Mouse (Mus musculus): ENCODE data around the gene Qrfp. TPM values are rescaled to one million over a fixed set of nuclear protein-coding genes. Genes with fewer than 3 reads are reported as not detected.

The Qrfp gene
- polyA plus RNA-seq, 1 experiment = 0.74 TPM

DNA sequence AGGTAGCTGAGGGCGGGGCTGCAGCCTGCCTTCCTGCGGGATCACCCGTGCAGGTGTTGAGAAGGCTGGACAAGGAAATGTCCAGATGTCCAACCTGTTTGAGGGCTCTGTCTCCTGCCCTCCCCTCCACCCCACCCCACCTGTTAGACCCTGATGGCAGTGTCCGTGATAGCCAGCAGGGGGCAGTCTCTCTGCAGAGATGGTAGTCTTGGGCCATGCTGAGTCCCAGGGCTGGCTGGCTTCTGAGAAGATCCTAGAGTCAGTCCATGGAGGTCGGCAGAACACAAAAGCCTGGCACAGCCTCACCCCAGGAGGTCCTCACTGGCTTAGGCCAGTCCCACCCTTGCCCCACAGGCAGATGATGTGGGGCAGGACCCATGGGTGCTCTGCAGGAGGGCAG lies 5.0 kb upstream of the Qrfp start:
- no peak for DNase-seq (ENCODE audit: low read depth)

DNA sequence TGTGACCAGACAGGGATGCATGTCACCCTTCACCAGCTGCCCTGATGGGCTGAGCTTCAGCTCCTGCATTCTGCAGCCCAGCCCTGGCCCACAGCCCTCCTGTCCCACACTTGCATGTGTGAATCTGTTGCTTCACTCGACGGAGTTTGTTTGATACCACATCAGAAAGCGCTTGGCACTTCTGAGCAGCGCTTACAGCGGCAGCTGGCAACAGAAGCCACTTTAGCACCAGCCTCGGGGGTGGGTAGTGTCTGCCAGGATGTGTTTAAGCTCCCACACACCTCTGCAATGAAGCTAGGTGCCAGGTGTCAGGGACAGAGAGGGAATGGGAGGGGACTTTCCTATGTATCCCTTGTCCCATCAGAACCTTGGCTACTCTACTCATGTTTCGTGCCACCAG lies 4.3 kb upstream of the Qrfp start:
- DNase-seq (ENCODE audit: low read depth) = peak; percentile 58

DNA sequence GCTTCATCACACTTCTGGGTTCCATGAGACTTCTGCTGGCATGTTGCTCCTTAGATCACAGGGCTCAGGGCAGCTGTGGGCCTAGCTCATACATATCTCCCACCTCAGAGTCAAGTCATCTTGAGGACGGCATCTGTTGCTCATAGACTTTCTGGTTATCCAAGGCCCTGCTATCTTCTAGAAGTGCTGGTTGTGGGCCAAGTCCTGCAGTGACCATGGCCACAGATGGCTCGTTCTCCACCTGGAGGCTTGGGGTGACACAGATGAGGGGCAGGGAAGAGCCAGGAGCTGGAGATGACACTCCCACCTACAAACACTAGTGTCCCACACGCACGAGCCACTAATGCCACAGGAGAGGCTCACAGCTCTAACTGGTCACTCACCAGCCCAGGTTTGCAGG lies 3.3 kb upstream of the Qrfp start:
- no peak for DNase-seq (ENCODE audit: low read depth)

- DNase-seq (ENCODE audit: low read depth) = no peak
Measured at GRCm38 (mm10) chr2:31811086-31811958, 942 bp upstream of the Qrfp start.

- no peak for DNase-seq (ENCODE audit: low read depth)
Measured at GRCm38 (mm10) chr2:31809358-31809740, 1.0 kb downstream of the Qrfp start.

DNA sequence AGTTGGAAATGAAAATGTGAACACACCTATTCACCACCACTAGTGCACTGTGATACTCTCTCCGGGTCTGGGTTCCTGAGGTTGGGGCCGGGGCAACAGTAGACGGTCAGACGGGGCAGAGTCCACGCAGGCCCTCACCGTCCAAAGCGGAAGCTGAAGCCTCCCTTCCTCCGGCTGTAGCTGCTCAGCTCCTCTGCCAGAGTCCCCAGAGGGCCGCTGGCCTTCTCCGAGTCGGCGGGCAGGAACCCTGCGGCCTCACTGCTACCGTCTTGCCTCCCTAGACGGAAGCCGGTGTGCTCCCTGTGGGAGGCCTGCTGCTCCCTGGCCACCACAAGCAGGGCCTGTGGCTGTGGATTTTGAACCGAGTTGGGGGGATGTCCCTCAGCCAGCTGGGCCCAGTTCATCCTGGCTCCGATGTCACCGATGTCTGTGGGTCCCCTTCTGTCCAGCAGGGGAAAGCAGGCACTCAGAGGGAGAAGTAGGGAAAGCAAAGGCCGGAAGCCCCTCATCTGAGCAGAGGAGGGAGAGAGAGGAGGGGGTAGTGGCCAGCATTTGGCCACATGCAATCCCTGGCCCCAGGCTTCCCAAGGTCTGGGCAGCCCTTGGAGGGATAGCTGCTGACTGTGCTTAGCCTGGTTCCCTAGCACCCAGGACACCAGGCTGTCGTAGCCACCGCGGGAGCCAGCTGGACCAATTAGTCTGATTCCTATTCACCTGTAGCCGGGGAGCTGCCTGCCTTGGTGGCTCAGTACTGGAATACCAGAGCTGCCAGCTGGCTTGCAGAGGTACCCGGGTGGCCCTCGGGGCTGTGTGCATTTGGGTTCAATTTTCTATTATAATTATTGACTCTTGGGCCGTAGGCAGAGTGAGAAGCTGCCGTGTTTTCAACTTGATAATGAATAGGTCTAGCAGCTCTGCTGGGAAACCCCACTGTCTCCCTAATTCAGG lies 1.7 kb downstream of the Qrfp start:
- no peak for DNase-seq (ENCODE audit: low read depth)

DNA sequence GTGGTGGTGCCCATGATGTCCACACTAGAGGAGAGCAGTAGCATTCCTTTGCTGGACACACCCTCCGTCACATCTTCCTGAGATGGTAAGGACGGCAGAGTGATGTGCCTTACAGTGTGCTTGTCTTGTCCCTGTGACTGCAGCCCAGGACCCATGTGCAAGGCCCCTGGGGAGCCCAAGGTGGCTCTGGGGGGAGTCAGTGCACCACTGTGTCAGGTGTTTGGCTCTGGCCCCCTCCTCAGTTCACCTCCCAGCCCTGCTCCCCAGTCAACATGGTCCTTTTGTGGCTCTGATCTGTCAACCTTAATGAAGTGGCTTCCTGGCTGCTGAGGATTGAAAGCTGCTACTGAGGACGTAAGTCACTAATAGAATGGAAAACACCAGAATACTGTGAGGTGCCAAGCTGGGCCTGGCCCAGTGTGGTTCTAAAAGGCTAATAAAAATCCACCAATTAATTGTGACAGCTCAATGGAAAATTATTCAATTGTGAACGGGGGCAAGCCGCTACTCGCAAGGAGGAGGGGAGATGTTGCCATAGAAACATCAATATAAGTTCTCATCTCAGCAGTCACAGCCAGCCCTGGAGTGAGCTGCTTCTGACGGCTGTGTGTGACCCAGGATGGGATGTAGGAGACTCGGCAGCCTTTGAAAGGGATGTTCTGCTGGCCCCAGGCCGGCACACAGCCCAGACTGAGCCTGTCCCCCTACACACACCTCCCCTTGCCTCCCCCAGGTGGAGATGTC lies 3.6 kb downstream of the Qrfp start:
- no peak for DNase-seq (ENCODE audit: low read depth)

DNA sequence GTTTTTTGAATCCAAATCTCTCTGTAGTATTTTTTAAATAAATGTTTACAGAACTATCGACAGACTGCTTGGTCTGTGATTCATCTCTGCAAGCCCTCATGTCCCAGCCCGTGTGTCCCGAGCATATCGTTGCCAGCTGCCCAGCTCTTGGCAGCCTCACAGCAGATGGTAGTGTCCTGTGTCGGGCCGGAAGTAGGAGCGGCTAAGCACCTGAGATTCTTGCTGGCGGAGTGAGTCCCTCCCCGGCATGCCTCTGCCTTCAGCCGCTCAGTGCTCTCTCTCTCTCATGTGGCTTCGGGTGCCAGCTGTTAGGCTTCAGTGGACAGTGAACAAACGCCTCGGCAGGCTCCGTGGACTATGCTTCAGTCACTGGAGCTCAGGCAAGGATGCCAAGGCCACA lies 6.9 kb downstream of the Qrfp start:
- DNase-seq (ENCODE audit: low read depth) = no peak

- DNase-seq (ENCODE audit: low read depth) = no peak
Measured at GRCm38 (mm10) chr2:31802811-31803210, 7.6 kb downstream of the Qrfp start.

GRCm38 (mm10) chr2:31801416-31801815 lies 9.0 kb downstream of the Qrfp start:
- DNase-seq (ENCODE audit: low read depth) = no peak

GRCm38 (mm10) chr2:31796943-31797342 lies 13.4 kb downstream of the Qrfp start:
- DNase-seq (ENCODE audit: low read depth) = no peak

- DNase-seq (ENCODE audit: low read depth) = no peak
Measured at GRCm38 (mm10) chr2:31792611-31793010, 17.8 kb downstream of the Qrfp start.

DNA sequence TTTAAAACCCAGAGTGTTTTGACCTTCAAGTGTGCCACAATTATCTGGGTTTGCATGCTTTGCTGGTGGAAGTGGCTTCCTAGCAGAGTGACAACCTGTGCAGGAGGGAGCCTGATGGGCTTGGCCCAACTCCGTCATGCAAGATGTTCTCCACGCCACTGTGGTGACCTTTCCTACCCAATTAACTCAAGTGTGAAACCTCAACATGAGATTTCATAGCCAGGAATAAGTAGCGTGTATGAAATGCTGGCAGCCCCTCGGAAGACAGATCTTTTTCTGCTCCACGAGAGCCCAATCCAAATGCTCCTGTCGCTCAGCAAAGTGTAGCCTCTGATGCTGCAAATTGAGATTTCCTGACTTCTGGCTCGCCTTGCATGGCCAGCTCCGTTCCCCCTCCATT lies 19.1 kb downstream of the Qrfp start:
- DNase-seq (ENCODE audit: low read depth) = no peak

- no peak for DNase-seq (ENCODE audit: low read depth)
Measured at GRCm38 (mm10) chr2:31790728-31791251, 19.6 kb downstream of the Qrfp start.

DNA sequence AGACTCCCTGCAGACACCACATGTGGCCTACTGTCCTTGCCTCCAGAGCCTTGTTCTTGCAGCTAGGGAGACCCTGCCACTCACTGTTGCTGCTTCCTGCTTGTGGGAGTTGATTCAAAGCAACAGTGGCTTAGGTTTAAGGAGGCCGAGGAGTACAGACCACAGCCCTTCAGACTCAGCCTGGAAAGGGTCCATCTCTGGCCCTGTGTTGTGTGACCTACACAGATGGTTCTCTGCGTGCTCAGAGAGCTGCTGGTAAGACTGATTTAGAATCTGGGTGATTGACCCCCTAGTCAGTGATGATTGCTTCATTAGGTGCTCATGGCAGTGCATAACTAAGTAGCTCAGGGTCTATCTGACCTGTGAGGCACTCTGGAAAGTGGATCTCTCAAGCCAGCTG lies 21.2 kb downstream of the Qrfp start:
- no peak for DNase-seq (ENCODE audit: low read depth)

- no peak for DNase-seq (ENCODE audit: low read depth)
Measured at GRCm38 (mm10) chr2:31788227-31788626, 22.2 kb downstream of the Qrfp start.

DNA sequence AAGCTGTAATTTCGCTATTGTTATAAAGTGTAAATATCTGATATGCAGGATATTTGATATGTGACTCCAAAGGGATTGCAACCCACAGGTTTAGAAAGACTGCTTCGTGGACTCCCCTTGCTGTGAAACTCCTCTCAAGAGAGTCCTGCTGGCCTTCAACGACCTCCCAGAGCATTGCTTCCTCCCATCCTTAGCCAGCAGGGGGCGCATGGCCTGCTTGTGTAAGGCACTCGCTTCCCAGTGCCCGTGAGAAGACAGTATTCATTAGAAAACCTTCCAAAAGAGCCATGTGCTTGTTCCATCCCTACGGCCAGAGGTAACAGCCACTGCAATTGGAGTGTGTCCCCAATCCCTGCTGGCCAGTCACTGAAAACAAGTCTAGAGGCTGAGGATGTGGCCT lies 23.4 kb downstream of the Qrfp start:
- DNase-seq (ENCODE audit: low read depth) = no peak

GRCm38 (mm10) chr2:31785074-31785473 lies 25.3 kb downstream of the Qrfp start:
- no peak for DNase-seq (ENCODE audit: low read depth)

DNA sequence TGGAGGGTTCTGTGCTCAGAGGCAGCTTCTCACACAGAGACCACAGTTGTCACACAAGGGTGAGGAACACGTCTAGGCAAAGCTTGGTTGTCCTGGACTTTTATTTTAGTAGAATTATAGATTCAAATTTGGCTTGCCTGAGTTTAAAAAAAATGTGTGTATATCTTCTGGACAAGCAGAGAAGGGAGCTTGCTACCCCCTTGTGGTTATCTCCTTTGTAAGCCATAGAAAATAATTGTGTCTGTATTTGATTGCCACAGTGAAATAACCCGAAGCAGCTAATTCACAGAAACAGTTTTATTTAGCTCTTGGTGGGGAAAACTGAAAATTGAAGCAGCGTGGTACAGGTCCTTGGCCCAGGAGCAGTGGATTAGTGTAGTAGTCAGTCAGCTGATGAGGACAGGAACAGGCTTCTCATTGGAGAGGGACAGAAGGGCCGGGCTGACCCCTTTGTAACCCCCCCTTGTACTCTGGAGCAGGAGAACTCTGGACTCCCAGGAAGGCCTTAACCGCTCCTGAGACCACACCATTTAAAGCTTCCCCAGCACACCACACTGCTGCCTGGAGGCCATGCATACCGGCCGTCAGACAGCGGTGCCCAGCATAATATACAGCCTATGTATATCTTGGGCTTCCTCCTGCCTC lies 27.3 kb downstream of the Qrfp start:
- DNase-seq (ENCODE audit: low read depth) = no peak

- DNase-seq (ENCODE audit: low read depth) = no peak
Measured at GRCm38 (mm10) chr2:31779258-31779657, 31.1 kb downstream of the Qrfp start.

DNA sequence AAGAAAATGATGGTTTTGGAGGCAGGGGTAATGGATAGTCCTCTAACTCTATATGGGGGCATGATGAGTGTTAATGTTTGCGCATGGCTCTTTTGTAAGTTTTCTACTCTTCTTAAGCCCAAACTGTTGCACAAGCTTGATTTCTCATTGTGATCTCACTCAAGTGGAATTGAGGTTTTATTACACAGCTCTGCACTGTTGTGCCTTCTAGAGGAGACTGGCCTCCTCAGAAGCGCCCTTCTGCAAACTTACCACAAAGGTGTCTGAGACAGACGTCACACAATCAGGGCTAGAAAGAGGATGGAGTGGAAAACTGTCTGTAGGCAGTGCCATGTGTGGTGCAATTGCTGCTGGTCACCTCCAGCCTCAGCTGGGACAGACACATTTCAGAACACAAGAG lies 33.9 kb downstream of the Qrfp start:
- no peak for DNase-seq (ENCODE audit: low read depth)
